Mouse (Mus musculus): ENCODE results near the gene Ap3m1.

GRCm38 (mm10) chr14:21096689-21097088 lies 44.4 kb upstream of the Ap3m1 start:
- TF ChIP-seq CHD2 (IDR thresholded peaks at IDR 0.05; ENCODE audit: low read depth, low read length): no peak
- no peak for TF ChIP-seq HCFC1 (IDR thresholded peaks at IDR 0.05; ENCODE audit: borderline replicate concordance, insufficient read depth, low read length)
